Mouse (Mus musculus) ES-E14 (cell line): ENCODE measurements around the gene Ptprr. TPM values are rescaled to one million over a fixed set of nuclear protein-coding genes. Genes with fewer than 3 reads are reported as not detected.

Experiments
- DNase-seq: peaks from one replicate; pipeline ENCODE4 v3.0.0-alpha.2; 2013; ENCODE audit warnings: low read depth, low spot score
- H3K27ac ChIP-seq: 2 replicates; pipeline ENCODE4 v1.5.1; 2012; ENCODE audit warnings: low read depth, mild to moderate bottlenecking, low read length, moderate library complexity, mixed read lengths; ENCODE audit not compliant: poor library complexity, insufficient read depth, severe bottlenecking
- H3K36me3 ChIP-seq: 2 replicates; pipeline ENCODE4 v1.6.1; 2012; ENCODE audit warnings: mild to moderate bottlenecking, low read length, moderate library complexity, mixed read lengths; ENCODE audit not compliant: control insufficient read depth, poor library complexity, insufficient read depth, severe bottlenecking
- H3K4me1 ChIP-seq, 2 experiments: fragments of 150-350 bp in 1 of 2; sonication (generic) in 1 of 2; 2 replicates each; pipeline ENCODE4 v1.6.1; 2012; ENCODE audit warnings: low read length in 2 of 2, mild to moderate bottlenecking in 1 of 2, mixed read lengths in 1 of 2; ENCODE audit not compliant: control insufficient read depth in 2 of 2, insufficient read depth in 2 of 2, poor library complexity in 1 of 2
- H3K4me3 ChIP-seq, 2 experiments: fragments of 150-350 bp in 1 of 2; sonication (generic) in 1 of 2; 2 replicates each; pipeline ENCODE4 v1.5.1; 2012; ENCODE audit warnings: low read length in 2 of 2, low read depth in 1 of 2, mild to moderate bottlenecking in 1 of 2, mixed read lengths in 1 of 2; ENCODE audit not compliant: insufficient read depth in 1 of 2, poor library complexity in 1 of 2, severe bottlenecking in 1 of 2
- H3K9ac ChIP-seq: 2 replicates; pipeline ENCODE4 v1.6.1; 2012; ENCODE audit warnings: low read depth, mild to moderate bottlenecking, low read length, mixed read lengths; ENCODE audit not compliant: poor library complexity, insufficient read depth, severe bottlenecking
- H3K9me3 ChIP-seq: fragments of 150-350 bp; sonication (generic); 2 replicates; pipeline ENCODE4 v1.6.1; 2012; ENCODE audit warnings: low read depth, mild to moderate bottlenecking, low read length; ENCODE audit not compliant: control insufficient read depth, insufficient read depth
- CHD2 ChIP-seq: IDR thresholded peaks from 2 replicates; pipeline ENCODE4 v1.6.1; 2014; ENCODE audit warnings: mild to moderate bottlenecking, low read depth, low read length, inconsistent platforms
- HCFC1 ChIP-seq: IDR thresholded peaks from 2 replicates; pipeline ENCODE4 v1.6.1; 2012; ENCODE audit warnings: low read length, inconsistent platforms, borderline replicate concordance; ENCODE audit not compliant: insufficient read depth
- MAFK ChIP-seq: IDR thresholded peaks from 2 replicates; pipeline ENCODE4 v1.6.1; 2014; ENCODE audit warnings: mild to moderate bottlenecking, low read depth, low read length, inconsistent platforms; ENCODE audit not compliant: insufficient read depth
- ZC3H11A ChIP-seq: IDR thresholded peaks from 2 replicates; pipeline ENCODE4 v1.6.1; 2012; ENCODE audit warnings: low read depth, mild to moderate bottlenecking, inconsistent platforms, low read length, borderline replicate concordance
- ZNF384 ChIP-seq: IDR thresholded peaks from 2 replicates; pipeline ENCODE4 v1.6.1; 2012; ENCODE audit warnings: low read depth, low read length, inconsistent platforms
- in situ Hi-C, 2 experiments: fragments of 600-800 bp; cut with MboI; formaldehyde crosslinking; loops; one replicate each; pipeline ENCODE4 v1.15.1; 2025; ENCODE audit warnings: low sequenced_read_pairs in 2 of 2, inconsistent platforms in 1 of 2; ENCODE audit not compliant: unreplicated experiment in 2 of 2
- total RNA-seq: library from RNA; depleted of rRNA; stranded (reverse); fragments of 300-350 nt; gene quantifications from 2 replicates; pipeline ENCODE4 v1.2.3, GENCODE M21; 2012

The Ptprr gene
- total RNA-seq, 1 experiment, result 0.13 TPM

DNA sequence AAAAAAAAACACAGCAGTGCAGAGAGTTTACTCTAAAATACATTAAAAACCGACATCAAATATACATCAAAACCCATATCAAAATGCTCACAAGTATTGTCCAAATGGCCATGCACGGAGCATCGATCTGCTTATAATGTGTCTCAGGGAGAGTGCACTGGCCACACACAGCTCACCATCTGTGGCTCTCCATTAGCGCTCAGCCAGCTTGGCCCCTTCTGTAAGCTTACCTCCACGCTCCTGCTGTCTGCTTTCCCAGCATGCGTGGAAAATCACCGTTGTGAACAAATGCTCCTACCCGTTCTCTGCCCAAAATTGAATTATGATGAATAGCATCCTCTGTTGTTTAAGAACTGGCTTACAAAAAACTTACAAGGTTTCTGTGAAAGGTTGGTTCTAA, 16.2 kb upstream of the Ptprr start:
- Histone ChIP-seq H3K27ac (no peak overlapping the region), H3K4me3 (no peak overlapping the region), H3K9ac (no peak overlapping the region), H3K9me3 (no peaks in the 10 kb centered on the region), H3K36me3 (no peaks in the 10 kb centered on the region), H3K4me1 (no peaks in the 10 kb centered on the region)
- in situ Hi-C loops, result no loop called here
- no peak for TF ChIP-seq ZNF384
- TF ChIP-seq CHD2, result no peak
- no peak for TF ChIP-seq HCFC1
- TF ChIP-seq ZC3H11A, result no peak
- no peak for TF ChIP-seq MAFK
- no peak for DNase-seq

DNA sequence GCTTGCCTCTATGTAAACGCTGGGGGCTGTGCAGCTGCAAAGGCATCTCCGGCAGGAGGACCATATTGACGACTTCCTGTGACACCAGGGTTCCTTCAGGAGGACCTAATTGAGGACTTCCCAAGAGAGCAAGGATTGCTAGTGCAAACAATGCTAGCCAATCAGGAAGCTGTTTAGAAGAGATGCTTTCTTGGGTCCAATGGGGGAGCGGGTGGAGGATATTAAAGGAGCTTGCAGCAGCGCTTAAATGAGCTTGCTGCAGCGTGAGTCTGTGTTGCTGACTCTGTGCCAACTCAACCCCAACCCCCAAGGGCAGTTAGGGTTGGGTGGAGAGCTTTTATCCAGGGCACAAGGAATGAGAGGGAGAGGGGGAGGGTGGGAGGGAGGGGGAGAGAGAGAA, 11.3 kb upstream of the Ptprr start:
- no peaks in the 10 kb centered on the region for H3K9me3 ChIP-seq
- DNase-seq, result no peak
- no peaks in the 10 kb centered on the region for H3K4me1 ChIP-seq
- in situ Hi-C loops, result no loop called here
- H3K27ac ChIP-seq, result no peak overlapping the region
- H3K9ac ChIP-seq, result no peak overlapping the region
- H3K4me3 ChIP-seq, result no peak overlapping the region
- TF ChIP-seq HCFC1 (no peak), ZC3H11A (no peak), CHD2 (no peak), MAFK (no peak), ZNF384 (no peak)
- no peaks in the 10 kb centered on the region for H3K36me3 ChIP-seq

DNA sequence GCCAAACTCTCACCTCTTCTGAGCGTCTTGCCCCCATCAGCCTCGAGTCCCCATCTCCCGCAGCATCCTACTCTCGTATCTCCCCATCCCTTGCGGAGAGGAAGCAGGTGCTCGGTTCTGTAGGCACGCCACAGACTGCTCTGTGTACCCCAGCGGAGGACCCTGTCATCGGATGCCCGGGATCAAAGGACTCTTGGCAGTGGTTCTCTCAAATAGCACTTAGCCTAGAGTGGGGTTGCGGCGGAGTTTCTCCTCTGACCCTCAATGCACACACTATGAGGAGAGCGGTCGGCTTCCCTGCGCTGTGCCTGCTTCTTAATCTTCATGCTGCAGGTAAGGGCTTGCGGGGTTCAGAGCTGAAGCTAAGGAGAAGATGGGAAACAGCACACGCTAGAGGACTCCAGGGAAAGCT, 473 bp downstream of the Ptprr start:
- in situ Hi-C loops, result no loop called here
- H3K9me3 ChIP-seq, result no peaks in the 10 kb centered on the region
- DNase-seq, result no peak
- no peak overlapping the region for H3K27ac ChIP-seq
- no peaks in the 10 kb centered on the region for H3K36me3 ChIP-seq
- TF ChIP-seq ZNF384 (no peak), HCFC1 (no peak), MAFK (no peak), ZC3H11A (no peak), CHD2 (no peak)
- H3K9ac ChIP-seq, result no peak overlapping the region
- H3K4me1 ChIP-seq, result no peaks in the 10 kb centered on the region
- H3K4me3 ChIP-seq, result peak overlapping the region; percentile 52 to 70

DNA sequence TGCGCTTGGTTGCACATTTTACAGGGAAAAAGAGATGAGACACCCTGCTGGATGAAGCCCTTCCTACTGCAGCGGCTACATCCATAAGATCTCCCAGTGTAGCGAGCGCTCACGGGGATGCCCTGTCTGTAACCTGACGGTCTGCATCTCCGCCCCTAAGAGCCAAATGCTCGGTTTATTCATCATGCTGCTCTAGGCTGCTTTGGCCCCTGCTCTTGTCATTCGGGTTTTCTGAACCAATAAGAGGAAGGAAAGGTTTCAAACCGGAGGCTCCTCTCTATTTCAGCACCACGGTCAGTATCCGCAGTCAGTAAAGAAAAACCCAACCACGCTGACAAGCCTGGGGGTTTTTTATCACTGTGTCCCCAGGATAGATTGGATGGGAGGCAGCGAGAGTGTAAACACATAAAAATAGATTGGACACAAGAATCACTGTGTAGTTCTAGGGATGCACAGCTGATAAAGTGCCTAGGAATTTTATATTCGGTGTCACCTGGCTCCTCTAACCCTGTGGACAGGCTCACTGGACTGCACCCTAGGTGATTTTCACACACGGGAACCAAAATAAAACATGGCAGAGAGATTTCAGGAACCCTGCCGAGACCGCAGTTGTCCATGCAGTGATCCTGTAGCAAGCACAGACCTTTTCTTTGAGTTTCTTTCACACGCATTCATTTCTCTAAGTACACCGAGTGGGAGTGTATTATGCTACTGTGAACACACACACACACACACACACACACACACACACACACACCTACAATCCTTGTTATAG, 1.3 kb downstream of the Ptprr start:
- Histone ChIP-seq H3K27ac (no peak overlapping the region), H3K4me3 (peak overlapping the region; percentile 52 to 70; a peak in 3 of 4 replicates), H3K36me3 (no peaks in the 10 kb centered on the region), H3K9ac (no peak overlapping the region), H3K4me1 (no peaks in the 10 kb centered on the region), H3K9me3 (no peaks in the 10 kb centered on the region)
- no peak for TF ChIP-seq ZNF384
- no peak for TF ChIP-seq MAFK
- TF ChIP-seq CHD2, result no peak
- TF ChIP-seq HCFC1, result no peak
- TF ChIP-seq ZC3H11A, result no peak
- DNase-seq, result peak; percentile 54
- in situ Hi-C loops, result no loop called here

DNA sequence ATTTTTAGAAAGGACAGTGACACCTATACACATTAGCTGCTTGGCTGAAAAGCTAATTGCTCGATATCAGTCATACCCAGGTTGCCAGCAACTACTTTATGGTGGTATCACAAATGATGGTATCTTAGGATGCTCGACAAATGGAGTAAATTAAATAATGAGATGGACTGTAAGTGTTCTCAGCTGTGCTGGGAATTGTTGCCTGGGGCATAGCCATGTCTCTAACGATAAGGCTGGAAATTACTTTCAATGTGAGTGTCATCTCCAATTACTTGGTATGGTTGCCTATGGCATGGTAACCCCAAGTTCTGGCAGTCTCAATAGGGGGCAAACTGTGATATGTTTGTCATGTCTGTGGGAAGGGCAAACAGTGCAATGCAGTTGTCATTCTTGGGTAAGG, 3.1 kb downstream of the Ptprr start:
- no peaks in the 10 kb centered on the region for H3K9me3 ChIP-seq
- no peak overlapping the region for H3K4me3 ChIP-seq
- in situ Hi-C loops, result no loop called here
- no peaks in the 10 kb centered on the region for H3K4me1 ChIP-seq
- H3K9ac ChIP-seq, result no peak overlapping the region
- no peak overlapping the region for H3K27ac ChIP-seq
- TF ChIP-seq MAFK (no peak), HCFC1 (no peak), CHD2 (no peak), ZC3H11A (no peak)
- H3K36me3 ChIP-seq, result no peaks in the 10 kb centered on the region
- DNase-seq, result no peak
